Mouse (Mus musculus) right cerebral cortex, postnatal 14 days (tissue): Measurements from ENCODE around the gene Eaf2.
"Not testable (repeated sequence)": the region's sequence is repeated elsewhere in the genome, so short reads cannot be mapped to it uniquely, and the experiment has no call there.

Experiments
- DNase-seq: peaks from one replicate; pipeline ENCODE4 v3.0.0; 2022

Gene Eaf2

GRCm38 (mm10) chr16:36874583-36875275 lies at the start of gene Eaf2, which contains the start of gene Golgb1:
Gene Eaf2, minus strand, starts transcription at chr16:36875003.
Gene Golgb1, plus strand, starts transcription at chr16:36875140.
- DNase-seq = peak; percentile 97

GRCm38 (mm10) chr16:36924312-36924711 lies 49.5 kb upstream of the Eaf2 start:
- DNase-seq = no peak

DNA sequence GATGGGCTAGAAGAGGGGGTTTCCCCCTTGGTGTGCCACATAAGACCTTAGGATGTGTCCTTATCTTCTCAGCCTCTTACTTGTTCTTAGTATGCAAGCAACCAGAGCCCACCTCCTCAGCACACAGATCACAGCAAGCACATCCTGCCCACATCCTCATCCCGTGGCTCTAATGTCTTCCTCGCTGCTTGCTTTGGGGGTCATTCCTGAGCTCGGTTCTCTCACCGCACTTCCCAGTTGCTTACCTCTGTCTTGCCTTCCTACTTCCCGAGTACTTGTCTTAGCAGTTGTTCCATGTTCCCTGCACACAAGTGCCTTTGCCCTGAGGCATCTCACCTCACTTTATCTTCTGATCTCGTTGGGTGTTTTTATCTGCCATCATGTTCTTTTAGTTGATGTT lies 47.2 kb upstream of the Eaf2 start:
- DNase-seq = no peak

GRCm38 (mm10) chr16:36921067-36921613 lies 46.3 kb upstream of the Eaf2 start:
- no peak for DNase-seq

DNA sequence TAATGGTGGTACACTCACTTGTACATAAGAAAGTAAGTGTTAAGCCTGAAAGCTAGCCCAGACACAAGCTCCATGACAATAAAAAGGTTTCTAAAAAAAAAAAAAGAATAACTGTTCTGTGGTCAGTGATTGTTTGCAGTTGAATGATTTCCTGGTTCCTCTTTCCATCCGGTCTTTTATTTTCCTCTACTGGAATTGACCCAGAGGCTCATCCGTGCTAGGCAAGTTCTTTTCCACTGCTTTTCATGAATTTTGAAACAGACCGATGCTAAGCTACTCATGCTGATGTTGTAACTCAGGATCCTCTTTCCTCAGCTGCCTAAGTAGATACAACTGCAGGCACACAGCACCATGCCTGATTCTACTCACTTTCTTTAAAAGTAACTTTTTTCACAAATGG lies 45.6 kb upstream of the Eaf2 start:
- DNase-seq = no peak

GRCm38 (mm10) chr16:36918505-36918904 lies 43.7 kb upstream of the Eaf2 start:
- no peak for DNase-seq

- no peak for DNase-seq
These were observed 39.4 kb upstream of the Eaf2 start for GRCm38 (mm10) chr16:36914195-36914594.

GRCm38 (mm10) chr16:36912311-36912710 lies 37.5 kb upstream of the Eaf2 start:
- DNase-seq = no peak

GRCm38 (mm10) chr16:36911909-36912308 lies 37.1 kb upstream of the Eaf2 start:
- DNase-seq = no peak

GRCm38 (mm10) chr16:36903156-36903555 lies 28.4 kb upstream of the Eaf2 start:
- no peak for DNase-seq

- DNase-seq = no peak
These were observed 21.9 kb upstream of the Eaf2 start for GRCm38 (mm10) chr16:36896712-36897111.

- DNase-seq = no peak
These were observed 18.5 kb upstream of the Eaf2 start for GRCm38 (mm10) chr16:36893317-36893716.

GRCm38 (mm10) chr16:36891415-36891814 lies 16.6 kb upstream of the Eaf2 start:
- no peak for DNase-seq

GRCm38 (mm10) chr16:36890559-36890958 lies 15.8 kb upstream of the Eaf2 start:
- DNase-seq = no peak

DNA sequence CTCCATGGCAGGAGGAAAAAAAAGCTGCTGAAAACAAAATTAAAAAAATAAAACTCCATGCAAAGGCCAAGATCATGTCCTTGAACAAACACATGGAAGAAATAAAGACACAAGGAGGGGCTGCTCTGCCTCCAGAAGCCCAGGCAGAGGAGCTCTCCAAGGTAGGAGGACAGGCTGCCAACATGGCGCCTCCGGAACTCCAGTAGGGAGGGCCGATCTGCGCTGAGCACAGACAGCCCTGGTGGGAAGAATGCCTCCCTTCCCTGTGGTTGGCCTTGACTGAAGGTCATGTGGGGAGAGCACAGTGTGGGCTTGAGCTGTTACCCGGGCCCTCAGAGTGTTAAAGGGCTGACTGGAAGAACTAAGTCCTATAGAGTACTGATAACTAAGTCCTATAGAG lies 12.7 kb upstream of the Eaf2 start:
- DNase-seq = no peak

- DNase-seq = no peak
These were observed 11.1 kb upstream of the Eaf2 start for GRCm38 (mm10) chr16:36885912-36886311.

DNA sequence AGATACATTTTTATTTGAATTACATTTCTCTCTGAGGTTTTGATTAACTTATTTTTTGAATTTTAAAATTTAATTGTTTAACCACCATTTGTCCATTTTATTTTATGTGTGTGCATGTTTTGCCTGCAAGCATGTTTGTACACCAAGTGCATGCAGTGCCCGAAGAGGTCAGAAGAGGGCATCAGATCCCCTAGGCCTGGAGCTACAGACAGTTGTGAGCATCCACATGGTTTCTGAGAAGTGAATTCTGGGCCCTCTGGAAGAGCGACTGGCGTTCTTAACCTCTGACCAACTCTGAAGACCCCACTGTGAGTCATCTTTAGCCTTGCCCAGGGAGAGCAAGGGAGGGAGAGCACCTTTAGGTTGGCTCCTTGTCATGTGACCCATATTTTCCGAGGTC lies 10.1 kb upstream of the Eaf2 start:
- DNase-seq = peak; percentile 28

GRCm38 (mm10) chr16:36882737-36883343 lies 8.0 kb upstream of the Eaf2 start:
- no peak for DNase-seq

- no peak for DNase-seq
These were observed 2.5 kb upstream of the Eaf2 start for GRCm38 (mm10) chr16:36877316-36877715.

DNA sequence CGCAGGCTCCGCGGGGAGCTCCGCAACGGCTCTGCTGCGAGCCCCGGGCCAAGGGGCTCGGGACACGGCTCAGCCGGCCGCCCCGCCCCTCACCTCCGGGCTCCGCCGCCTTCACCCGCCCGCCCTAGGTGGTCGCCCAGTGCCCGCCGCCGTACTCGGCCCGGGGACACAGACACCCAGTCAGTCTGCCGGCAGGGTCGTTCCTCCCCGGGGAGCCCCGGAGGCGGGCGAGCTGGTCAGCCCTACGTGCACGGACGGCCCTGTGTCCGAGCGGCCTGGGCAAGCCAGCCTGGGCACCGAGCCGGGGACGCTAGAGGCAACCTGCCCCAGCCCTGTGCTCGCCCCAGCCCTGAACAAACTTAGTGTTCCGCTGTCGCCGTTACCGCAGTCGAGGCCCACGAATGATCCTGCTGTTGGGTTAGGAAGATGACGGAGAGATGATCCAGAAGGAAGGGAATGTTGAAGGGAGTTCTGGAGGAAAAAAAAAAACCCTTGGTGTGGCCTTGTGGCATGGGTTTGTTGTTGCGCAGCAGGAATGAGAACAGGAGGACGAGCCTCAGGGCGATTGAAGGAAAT lies 561 bp upstream of the Eaf2 start:
- peak; percentile 48 for DNase-seq

GRCm38 (mm10) chr16:36869442-36869841 lies 5.4 kb downstream of the Eaf2 start:
- no peak for DNase-seq

GRCm38 (mm10) chr16:36863585-36863984 lies 11.2 kb downstream of the Eaf2 start:
- DNase-seq = no peak

DNA sequence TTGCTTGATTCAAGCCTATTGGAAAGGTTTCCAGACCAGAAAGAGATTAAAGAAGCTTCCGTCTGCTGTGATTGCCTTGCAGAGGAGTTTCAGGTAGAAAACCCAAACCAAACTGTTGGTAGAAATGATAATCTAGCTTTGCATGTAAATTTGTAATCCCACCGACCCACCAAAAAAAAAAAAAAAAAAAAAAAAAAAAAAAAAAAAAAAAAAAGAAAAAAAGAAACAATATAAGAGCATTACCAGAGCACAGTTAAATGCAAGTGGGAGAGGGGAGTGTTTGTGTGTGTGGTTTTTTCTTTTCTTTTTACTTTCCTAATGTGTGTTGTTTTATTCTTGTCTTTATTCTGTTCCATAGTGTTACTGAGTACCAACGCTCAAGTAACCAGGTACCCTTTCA lies 23.6 kb downstream of the Eaf2 start:
- DNase-seq = no peak

DNA sequence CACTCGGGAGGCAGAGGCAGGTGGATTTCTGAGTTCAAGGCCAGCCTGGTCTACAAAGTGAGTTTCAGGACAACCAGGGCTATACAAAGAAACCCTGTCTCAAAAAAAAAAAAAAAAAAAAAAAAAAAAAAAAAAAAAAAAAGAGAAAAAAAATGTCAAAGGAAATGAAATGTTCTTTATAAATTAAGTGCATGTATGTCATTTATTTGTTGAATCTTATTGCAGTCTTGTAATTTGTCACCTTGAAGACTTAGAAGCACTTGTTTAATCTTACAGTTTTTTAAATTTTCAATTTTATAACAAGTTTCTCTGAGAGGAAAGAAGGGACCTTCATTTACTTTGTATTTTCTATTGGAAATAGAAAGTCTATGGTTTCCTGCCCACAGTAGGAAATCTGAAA lies 27.9 kb downstream of the Eaf2 start:
- not testable (repeated sequence) for DNase-seq
